Mouse (Mus musculus): Measurements from ENCODE around the gene Golga1. TPM values are rescaled to one million over a fixed set of nuclear protein-coding genes. Genes with fewer than 3 reads are reported as not detected.
A peak's percentile ranks its signal among the peaks of the same experiment; 100 is the strongest.
"Not testable (repeated sequence)": the region's sequence is repeated elsewhere in the genome, so short reads cannot be mapped to it uniquely, and the experiment has no call there.

Golga1 gene
- 10.1 and 19.8 TPM in 2 replicates for total RNA-seq (2015; ENCODE audit: low replicate concordance)
- total RNA-seq (2017; ENCODE audit: low replicate concordance): 29.3 and 31.5 TPM in 2 replicates

DNA sequence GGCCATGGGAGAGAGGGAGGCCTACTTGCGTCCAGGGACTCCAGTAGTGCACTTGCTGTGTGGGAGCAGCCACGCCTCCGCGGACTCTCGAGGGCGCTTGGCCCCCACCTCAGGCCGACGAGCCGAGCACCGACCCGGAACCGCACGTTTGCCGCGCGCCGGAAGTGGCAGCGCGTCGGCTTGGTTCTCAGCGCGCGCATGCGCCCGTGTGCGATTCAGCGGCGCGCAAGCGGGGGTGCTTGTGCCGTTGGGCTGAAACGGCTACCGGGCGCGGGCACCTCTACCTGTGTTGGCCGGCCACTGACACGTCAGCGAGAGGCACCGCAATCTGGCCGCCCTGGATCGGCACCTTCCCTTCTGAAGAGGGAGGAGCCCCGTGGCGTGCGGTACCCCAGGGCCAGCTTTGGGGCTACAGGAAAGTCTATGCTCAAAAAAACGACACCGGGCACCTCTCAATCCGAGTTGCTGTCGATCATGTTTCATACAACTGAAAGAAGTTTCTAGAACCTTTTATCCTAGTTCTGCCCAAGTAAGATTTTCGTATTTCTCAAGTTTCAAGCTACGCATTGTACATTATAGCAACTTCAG, at the start of gene Golga1:
Gene Golga1, minus strand, starts transcription at position 142 of the 588 bp plus-strand sequence.
- ATAC-seq (replicated peaks; ENCODE audit: low FRiP score, poor library complexity, severe bottlenecking): peak; percentile 94

DNA sequence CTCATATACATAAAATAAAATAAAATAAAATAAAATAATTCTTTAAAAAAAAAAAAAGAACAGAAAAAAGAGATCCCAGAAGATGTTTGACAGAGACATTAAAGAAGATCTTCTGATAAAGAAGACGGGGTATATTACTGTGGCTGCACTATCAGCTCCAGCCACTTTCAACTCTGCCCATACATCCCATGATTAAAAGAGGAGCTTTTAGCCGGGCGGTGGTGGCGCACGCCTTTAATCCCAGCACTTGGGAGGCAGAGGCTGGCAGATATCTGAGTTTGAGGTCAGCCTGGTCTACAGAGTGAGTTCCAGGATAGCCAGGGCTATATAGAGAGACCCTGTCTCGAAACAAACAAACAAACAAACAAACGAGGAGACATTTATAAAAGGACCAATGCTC, 48.8 kb upstream of the Golga1 start:
- ATAC-seq (replicated peaks; ENCODE audit: low FRiP score, poor library complexity, severe bottlenecking): no peak

DNA sequence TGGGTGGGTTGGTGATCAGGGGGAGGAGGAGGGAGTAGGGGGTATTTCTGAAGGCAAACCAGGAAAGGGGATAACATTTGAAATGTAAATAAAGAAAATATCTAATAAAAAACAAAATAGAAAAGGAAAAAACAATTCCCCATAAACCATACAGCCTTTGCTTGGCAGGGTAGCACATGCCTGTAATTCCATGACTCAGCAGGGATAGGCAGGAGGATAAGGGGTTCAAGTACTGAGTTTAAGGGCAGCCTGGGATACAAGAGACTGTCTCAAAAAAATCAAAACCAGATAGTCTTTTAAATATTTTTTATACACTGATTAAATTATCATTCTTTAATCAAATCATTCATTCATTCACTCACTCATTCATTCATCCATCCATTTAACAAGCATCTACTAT, 45.2 kb upstream of the Golga1 start:
- ATAC-seq (replicated peaks; ENCODE audit: low FRiP score, poor library complexity, severe bottlenecking): no peak

DNA sequence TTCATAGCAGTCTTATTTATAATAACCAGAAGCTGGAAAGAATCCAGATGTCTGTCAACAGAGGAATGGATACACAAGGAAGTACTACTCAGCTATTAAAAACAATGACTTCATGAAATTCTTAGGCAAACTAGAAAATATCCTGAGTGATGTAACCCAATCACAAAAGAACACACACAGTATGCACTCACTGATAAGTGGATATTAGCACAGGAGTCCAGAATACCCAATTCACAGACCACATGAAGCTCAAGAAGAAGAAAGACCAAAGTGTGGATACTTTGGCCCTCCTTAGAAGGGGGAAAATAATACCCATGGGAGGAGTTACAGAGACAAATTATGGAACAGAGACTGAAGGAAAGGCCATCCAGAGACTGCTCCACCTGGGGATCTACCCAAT, 44.4 kb upstream of the Golga1 start:
- not testable (repeated sequence) for ATAC-seq (replicated peaks; ENCODE audit: low FRiP score, poor library complexity, severe bottlenecking)

DNA sequence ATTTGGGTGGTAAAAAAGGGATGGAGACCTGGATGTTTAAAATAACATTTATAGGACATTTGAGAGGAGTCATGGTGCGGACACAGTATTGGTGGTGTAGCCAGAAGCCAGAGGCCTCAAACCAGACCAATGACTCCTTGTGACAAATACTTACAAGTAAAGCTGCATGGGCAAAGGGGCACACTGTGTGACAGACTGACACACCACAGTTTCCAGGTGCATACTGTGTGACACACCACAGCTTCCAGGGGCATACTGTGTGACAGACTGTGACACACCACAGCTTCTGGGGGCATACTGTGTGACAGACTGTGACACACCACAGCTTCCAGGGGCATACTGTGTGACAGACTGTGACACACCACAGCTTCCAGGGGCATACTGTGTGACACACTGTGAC, 34.6 kb upstream of the Golga1 start:
- 0 out of 2 replicates have a peak, but pooled peaks have one; percentile 34 for ATAC-seq (replicated peaks; ENCODE audit: low FRiP score, poor library complexity, severe bottlenecking)

DNA sequence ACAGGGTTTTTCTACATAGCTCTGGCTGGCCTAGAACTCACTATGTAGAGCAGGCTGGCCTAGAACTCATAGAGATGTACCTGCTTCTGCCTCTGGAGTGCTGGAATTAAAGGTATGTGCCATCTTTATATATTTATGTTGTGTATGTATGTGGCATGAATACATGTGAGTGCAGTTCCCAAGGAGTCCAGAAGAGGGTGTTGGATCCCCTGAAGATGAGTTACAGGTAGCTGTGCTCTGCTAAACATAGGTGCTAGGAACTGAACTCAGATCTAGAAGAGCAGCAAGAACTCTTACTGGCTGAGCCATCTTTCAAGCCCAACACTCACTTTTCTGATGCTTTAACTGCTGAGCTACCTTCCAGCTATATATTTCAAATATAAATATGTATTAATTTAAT, 32.7 kb upstream of the Golga1 start:
- ATAC-seq (replicated peaks; ENCODE audit: low FRiP score, poor library complexity, severe bottlenecking): 0 out of 2 replicates have a peak, but pooled peaks have one; percentile 42

DNA sequence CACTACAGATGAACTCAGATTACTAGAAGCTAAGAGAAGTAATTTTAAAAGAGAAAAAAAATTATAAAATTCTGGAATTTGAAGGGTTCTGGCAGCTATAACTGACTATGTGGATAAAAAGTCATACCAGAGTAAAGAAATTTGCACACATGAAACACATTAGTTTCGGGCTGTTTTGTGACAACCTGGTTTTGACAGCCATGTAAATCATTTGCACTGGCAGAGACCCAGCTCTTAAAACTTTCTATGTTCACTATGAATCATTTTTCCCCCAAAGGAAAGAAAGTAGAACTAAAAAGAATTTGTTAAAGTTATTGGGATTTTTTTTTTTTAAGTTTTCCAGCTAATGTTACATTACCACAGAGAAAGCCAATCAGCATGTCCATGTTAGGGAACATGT, 26.6 kb upstream of the Golga1 start:
- no peak for ATAC-seq (replicated peaks; ENCODE audit: low FRiP score, poor library complexity, severe bottlenecking)

DNA sequence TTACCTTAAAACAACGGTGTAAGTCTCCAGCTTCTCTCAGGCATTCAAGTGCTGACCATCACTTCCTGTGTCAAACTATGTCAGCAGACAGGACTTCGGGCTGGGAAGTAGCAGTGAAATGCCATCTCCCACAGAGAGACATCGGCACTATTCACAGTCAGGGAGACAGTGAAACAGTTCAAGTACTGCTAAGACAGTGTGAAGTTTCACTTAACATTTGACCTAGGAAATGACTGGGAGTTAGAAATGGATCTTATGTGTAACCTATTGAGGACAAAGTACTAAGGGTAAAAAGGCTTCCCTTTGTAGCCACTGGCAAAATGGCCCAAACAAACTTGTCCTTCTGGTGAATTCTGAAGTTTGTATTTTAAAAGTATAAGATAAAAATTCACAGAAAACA, 17.4 kb upstream of the Golga1 start:
- ATAC-seq (replicated peaks; ENCODE audit: low FRiP score, poor library complexity, severe bottlenecking): no peak

DNA sequence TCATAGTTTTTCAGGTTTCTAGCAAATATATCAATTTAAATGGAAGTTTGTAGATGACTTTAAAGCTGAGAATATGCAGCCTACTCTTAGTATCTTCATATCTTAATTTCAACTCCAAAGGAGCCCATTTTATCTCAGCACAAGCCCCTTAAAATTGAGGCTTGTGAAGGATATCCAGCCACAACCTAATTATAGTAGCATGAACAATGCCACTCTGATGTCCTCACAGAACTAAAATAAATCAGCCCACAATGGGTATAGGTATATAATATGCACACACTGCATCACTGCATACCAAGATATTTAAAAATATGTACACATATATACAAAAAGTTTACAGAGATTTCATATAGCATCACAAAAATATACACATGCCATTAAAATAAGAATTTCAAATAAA, 5.3 kb upstream of the Golga1 start:
- ATAC-seq (replicated peaks; ENCODE audit: low FRiP score, poor library complexity, severe bottlenecking): no peak

DNA sequence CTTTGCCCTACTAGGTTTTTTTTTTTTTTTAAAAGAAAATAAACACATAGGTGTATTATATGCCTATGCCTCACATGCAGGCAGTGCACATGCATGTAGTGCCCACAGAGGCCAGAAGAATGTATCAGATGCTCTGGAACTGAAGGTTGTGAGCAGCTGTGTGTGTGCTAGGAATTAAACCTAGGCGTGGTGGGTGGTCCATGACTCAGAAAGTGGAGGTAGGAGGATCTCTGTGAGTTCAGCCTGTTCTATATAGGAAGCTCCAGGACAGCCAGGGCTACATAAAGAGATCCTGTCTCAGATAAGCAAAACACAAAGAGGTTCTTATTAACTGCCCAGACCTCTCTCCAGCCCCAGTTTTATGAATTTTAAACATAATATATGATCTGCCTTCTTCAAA, 3.8 kb upstream of the Golga1 start:
- no peak for ATAC-seq (replicated peaks; ENCODE audit: low FRiP score, poor library complexity, severe bottlenecking)

DNA sequence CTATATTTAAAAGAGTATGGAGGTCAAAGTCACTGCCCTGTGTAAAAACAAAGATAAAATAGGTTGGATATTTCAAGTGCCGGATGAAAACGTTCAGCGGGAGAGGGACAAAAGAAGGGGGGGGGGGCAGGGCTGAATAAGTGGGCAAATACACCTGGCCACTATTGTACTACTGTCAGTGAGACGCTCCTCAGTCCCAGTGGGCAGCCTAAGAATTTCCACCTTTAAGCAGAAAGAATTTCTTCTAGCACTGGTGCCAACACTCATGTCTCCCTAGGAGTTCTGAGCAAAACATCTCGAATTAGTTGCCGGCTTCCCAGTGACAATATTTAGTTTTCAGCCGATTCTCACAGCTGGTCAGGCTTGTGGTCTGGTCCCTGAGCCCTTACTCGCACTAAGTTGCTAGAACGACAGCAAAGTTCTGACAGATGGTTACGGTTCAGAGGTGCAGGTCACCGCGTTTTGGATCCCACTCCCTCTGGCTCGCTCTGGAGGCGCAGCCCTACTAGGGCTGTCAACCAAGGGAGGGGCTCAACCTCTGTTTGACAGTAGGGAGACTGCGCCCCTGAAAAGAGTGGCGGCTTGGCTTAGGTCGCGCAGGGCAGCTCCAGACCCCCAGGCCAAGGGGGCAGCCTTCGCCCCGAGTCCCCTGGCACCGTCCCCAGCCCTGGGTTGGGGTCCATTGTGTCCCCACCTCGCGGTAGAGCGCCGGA, 498 bp downstream of the Golga1 start:
- ATAC-seq (replicated peaks; ENCODE audit: low FRiP score, poor library complexity, severe bottlenecking): peak; percentile 75

DNA sequence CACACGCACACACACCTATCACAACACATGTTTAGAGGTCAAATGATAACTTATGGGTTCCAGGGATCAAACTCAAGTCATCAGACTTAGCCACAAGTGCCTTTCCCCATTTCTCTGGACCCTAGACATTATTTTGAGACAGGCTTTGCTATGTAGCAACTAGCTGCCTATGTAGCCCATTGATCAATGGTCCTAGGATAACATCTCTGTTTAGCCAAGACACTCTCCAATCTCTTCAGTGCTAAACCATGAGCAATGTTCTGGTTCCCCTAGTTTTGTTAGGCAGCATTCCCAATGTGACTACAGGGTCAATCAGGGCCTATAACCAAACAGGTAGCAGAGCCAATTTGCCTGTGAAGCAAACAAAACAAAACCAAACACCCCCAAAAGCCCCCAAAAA, 16.8 kb downstream of the Golga1 start:
- no peak for ATAC-seq (replicated peaks; ENCODE audit: low FRiP score, poor library complexity, severe bottlenecking)

DNA sequence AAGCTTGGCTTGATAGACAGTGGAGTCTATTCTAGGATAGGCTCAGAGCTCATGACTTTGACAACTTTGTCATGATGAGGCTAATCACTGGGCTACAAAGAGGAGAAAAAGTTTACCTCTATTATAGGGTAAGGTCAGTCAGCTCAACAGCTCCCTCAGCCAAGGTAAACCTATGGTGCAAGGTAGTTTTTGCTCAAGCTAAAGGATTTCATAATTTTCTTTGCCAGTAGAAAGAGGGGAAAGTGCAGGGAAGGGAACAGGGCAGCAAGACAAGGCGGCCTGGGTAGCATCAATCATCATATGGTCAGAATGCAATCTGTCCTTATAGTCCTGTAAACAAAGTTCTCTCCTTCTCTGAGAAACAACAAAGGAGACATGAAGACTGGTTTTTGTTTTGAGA, 25.1 kb downstream of the Golga1 start:
- ATAC-seq (replicated peaks; ENCODE audit: low FRiP score, poor library complexity, severe bottlenecking): no peak

DNA sequence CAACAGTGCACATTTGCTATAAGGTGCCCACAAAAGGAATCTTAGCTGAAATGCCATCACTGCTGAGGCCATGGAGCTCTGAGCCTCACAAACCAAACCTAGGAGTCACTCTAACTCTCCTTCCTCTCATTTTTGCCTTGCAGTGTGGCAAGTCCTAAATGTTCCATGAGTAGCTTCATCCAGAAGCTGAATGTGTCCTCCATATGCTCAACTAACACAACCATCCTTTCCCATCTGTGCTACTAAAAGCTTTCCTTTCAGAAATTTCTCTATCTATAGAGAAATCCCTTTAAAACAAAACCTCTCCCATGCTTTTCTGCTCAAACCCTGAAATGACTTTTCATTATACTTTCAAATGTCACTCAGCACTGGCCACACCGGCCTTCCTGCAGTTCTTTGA, 33.7 kb downstream of the Golga1 start:
- ATAC-seq (replicated peaks; ENCODE audit: low FRiP score, poor library complexity, severe bottlenecking): no peak

DNA sequence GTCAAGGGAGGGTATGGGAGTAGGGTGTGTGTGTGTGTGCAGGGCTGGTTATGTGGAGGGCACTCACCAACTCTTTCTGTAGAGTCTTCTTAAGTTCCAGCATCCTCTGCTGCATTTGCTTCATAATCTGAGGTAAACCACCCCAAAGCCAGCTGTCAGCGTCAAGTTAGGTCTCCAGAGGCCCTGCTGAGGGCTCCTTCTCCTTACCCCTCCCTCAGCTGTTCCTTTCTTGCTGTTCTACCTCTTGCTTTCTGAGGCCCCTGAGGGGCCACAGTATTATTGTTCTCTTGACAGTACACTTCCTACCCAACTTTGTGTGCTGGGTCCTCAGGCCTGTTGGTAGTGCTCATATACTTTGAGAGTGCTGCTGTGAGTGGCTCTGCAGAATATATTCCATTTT, 45.3 kb downstream of the Golga1 start:
- no peak for ATAC-seq (replicated peaks; ENCODE audit: low FRiP score, poor library complexity, severe bottlenecking)

DNA sequence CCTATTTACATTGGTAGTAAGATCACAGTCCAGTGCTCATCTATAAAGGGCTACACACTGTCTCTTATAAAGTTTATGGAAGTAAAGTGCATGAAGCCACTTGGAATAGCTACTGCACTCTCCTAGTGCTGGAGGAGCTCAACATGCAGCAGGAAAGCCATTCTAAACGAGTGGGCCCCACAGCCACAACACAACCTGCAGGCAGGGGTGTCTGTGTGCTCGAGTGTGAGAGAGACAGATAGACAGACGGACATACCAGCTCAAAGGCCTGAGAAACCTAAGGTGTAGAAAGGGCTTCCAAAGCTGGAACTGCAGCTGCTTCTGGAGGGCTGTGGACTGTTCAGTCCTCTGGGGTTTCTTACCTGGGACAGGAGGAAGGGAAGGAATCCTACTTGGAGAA, 48.8 kb downstream of the Golga1 start:
- no peak for ATAC-seq (replicated peaks; ENCODE audit: low FRiP score, poor library complexity, severe bottlenecking)

DNA sequence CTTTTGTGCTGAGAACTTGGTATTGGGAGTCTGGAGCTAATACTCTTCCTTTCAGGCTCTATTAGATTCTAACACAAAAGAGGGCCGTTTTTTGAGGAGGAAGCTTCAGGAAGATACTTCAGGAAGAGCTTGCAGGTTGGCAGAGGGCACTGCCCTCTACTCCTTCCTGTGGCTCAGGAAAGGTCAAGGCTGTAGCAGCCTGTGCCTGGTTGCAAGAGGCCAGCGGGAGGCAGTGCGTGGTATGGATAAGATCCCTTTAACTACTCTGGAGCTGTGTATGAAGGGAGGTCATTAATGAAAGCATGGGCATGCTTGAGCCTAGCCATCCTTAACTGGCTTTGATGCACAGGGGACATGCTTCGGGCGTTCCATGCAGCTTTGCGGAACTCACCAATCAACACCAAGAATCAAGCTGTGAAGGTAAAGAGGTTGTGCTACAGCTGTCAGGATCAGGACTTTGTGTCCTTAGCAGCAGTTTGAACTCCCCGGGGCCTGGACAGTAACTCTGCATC, 52.5 kb downstream of the Golga1 start:
- ATAC-seq (replicated peaks; ENCODE audit: low FRiP score, poor library complexity, severe bottlenecking): no peak

DNA sequence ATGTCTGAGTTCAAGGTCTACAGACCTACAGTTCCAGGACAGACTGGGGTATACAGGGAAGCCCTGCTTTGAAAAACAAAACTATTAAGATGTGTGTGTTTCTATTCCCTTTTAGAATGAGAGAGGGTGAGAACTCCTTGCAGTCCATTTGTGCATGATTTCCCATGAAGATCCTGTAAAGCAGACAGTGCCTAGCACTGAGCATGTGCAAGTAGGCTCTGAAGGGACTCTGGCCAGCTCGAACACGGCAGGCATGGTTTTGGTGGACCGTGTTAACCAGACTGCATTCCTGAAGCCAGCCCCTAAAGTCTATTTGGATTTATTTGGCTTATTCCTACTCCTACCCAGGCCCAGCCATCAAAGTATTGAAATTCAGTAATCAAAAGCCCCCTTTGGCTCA, 53.4 kb downstream of the Golga1 start:
- no peak for ATAC-seq (replicated peaks; ENCODE audit: low FRiP score, poor library complexity, severe bottlenecking)

DNA sequence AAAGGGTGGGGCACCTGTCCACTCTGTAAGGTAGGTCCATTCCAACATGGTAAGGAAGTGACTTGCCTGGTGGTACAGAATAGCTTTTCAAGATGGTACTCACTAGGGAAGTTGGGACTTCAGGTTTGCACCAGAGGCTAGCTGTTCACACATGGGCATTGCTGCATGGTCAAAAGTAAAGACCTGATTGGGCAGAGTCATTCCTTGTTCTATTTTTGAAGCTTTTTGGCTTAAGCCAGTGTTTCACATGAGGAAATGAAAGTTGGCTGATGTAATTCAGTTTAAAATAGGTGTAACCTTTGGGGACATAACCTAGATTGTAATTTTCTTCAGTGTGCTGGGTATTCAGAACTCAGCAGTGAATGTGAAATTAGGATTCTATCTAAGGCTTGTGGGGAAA, 54.1 kb downstream of the Golga1 start:
- no peak for ATAC-seq (replicated peaks; ENCODE audit: low FRiP score, poor library complexity, severe bottlenecking)

DNA sequence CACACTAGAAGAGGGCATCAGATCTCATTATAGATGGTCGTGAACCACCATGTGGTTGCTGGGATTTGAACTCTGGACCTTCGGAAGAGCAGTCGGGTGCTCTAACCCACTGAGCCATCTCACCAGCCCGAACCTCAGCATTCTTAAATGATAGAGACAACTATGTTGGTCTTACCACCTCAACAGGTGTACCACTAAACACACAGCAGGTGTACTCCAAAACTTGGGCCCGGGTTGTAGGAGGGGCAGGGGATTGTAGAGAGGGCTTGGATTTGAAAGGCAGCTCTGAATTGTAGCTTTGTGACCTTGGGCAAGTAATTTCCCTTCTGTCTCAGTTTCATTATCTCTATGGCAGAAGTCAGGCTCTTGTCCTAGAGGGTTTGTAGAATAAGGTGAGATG, 55.2 kb downstream of the Golga1 start:
- ATAC-seq (replicated peaks; ENCODE audit: low FRiP score, poor library complexity, severe bottlenecking): not testable (repeated sequence)

DNA sequence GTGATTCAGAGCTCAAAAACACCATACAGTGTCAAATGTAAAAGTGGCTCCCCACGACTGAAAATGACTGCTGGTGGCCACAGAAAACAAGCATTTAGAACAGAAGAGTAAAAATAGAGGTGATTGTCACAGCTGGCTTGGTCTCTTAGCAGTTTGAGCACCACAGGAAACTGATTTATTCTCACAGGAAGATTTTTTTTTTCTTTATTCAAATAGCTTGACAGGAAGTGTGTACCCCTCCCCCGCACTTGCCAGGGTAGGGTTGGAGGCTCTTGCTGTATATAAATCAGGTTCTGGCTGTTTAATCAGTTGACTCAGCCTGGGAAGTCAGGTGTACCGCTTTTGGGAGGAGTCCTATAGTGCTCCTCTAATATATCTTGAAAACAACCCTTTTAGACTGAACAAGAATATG, 56.4 kb downstream of the Golga1 start:
- ATAC-seq (replicated peaks; ENCODE audit: low FRiP score, poor library complexity, severe bottlenecking): no peak
